Mouse (Mus musculus): ENCODE measurements around the gene Ccm2.

Ccm2 gene

GRCm38 (mm10) chr11:6586660-6587059, 40.0 kb downstream of the Ccm2 start:
- DNase-seq, result no peak

- DNase-seq, result no peak
Measured at GRCm38 (mm10) chr11:6587249-6587940, 40.7 kb downstream of the Ccm2 start.

- no peak for DNase-seq
Measured at GRCm38 (mm10) chr11:6588295-6588694, 41.6 kb downstream of the Ccm2 start.

- no peak for DNase-seq
Measured at GRCm38 (mm10) chr11:6589838-6590237, 43.2 kb downstream of the Ccm2 start.

GRCm38 (mm10) chr11:6590933-6591675, 44.4 kb downstream of the Ccm2 start:
- no peak for DNase-seq

- no peak for DNase-seq
Measured at GRCm38 (mm10) chr11:6593406-6593805, 46.7 kb downstream of the Ccm2 start.

- no peak for DNase-seq
Measured at GRCm38 (mm10) chr11:6594845-6595244, 48.2 kb downstream of the Ccm2 start.

GRCm38 (mm10) chr11:6595339-6595738, 48.7 kb downstream of the Ccm2 start:
- no peak for DNase-seq

- DNase-seq, result no peak
Measured at GRCm38 (mm10) chr11:6596205-6596604, 49.5 kb downstream of the Ccm2 start.

- DNase-seq, result no peak
Measured at GRCm38 (mm10) chr11:6596616-6597015, 49.9 kb downstream of the Ccm2 start.

- no peak for DNase-seq
Measured at GRCm38 (mm10) chr11:6597523-6597922, 50.8 kb downstream of the Ccm2 start.

- DNase-seq, result no peak
Measured at GRCm38 (mm10) chr11:6598191-6598889, 51.7 kb downstream of the Ccm2 start.

GRCm38 (mm10) chr11:6599011-6599681, 52.5 kb downstream of the Ccm2 start:
- no peak for DNase-seq

GRCm38 (mm10) chr11:6599831-6600230, 53.1 kb downstream of the Ccm2 start:
- DNase-seq, result no peak

GRCm38 (mm10) chr11:6600284-6600944, 53.7 kb downstream of the Ccm2 start:
- DNase-seq, result no peak

GRCm38 (mm10) chr11:6601649-6602480, 55.2 kb downstream of the Ccm2 start:
- no peak for DNase-seq

- DNase-seq, result no peak
Measured at GRCm38 (mm10) chr11:6602662-6603061, 56.0 kb downstream of the Ccm2 start.

GRCm38 (mm10) chr11:6603224-6603623, 56.5 kb downstream of the Ccm2 start:
- DNase-seq, result no peak

- DNase-seq, result no peak
Measured at GRCm38 (mm10) chr11:6603887-6604603, 57.4 kb downstream of the Ccm2 start.

- no peak for DNase-seq
Measured at GRCm38 (mm10) chr11:6604604-6604936, 57.9 kb downstream of the Ccm2 start.

- no peak for DNase-seq
Measured at GRCm38 (mm10) chr11:6605021-6605481, 58.4 kb downstream of the Ccm2 start.

Data from kidney, adult 18-20 months (tissue).